Mouse (Mus musculus): ENCODE measurements around the gene AI467606. TPM values are rescaled to one million over a fixed set of nuclear protein-coding genes. Genes with fewer than 3 reads are reported as not detected.

Gene AI467606
- 2.1 TPM for polyA plus RNA-seq (2014; fragmentation: Illumina TruSeq; extraction: RNeasy Lipid Tissue Mini Kit (QIAGEN cat#74804); ENCODE audit: low read depth, low replicate concordance)

GRCm38 (mm10) chr7:127091114-127091896 is at the start of gene AI467606:
AI467606 (plus strand) TSS chr7:127091359.

GRCm38 (mm10) chr7:127041851-127042672 is 49.1 kb upstream of the AI467606 start, which contains the start of gene Kif22:
Kif22 (minus strand) TSS chr7:127042471.

GRCm38 (mm10) chr7:127087278-127088010 is 3.7 kb upstream of the AI467606 start, which contains the start of gene Zg16:
Zg16 (minus strand) TSS chr7:127087328.

GRCm38 (mm10) chr7:127121911-127122270 is 30.7 kb downstream of the AI467606 start, which contains the start of gene Qprt:
Qprt (minus strand) TSS chr7:127122226.

GRCm38 (mm10) chr7:127137262-127138017 is 46.3 kb downstream of the AI467606 start, which contains the start of gene Spn:
Spn (minus strand) TSS chr7:127137823.

Other genes with a start within 250 kb of the AI467606 start
- not detected for gene Doc2a, start 243.9 kb upstream of the AI467606 start, polyA plus RNA-seq (2014; fragmentation: Illumina TruSeq; extraction: RNeasy Lipid Tissue Mini Kit (QIAGEN cat#74804); ENCODE audit: low read depth, low replicate concordance)
- gene Hirip3, start 229.4 kb upstream of the AI467606 start, polyA plus RNA-seq (2014; fragmentation: Illumina TruSeq; extraction: RNeasy Lipid Tissue Mini Kit (QIAGEN cat#74804); ENCODE audit: low read depth, low replicate concordance), result 22.7 TPM
- gene Ino80e, start 229.0 kb upstream of the AI467606 start, polyA plus RNA-seq (2014; fragmentation: Illumina TruSeq; extraction: RNeasy Lipid Tissue Mini Kit (QIAGEN cat#74804); ENCODE audit: low read depth, low replicate concordance), result 18.7 TPM
- 41.9 TPM for gene Taok2, start 206.7 kb upstream of the AI467606 start, polyA plus RNA-seq (2014; fragmentation: Illumina TruSeq; extraction: RNeasy Lipid Tissue Mini Kit (QIAGEN cat#74804); ENCODE audit: low read depth, low replicate concordance)
- gene Tmem219, start 168.4 kb upstream of the AI467606 start, polyA plus RNA-seq (2014; fragmentation: Illumina TruSeq; extraction: RNeasy Lipid Tissue Mini Kit (QIAGEN cat#74804); ENCODE audit: low read depth, low replicate concordance), result 19.1 TPM
- gene Kctd13, start 162.5 kb upstream of the AI467606 start, polyA plus RNA-seq (2014; fragmentation: Illumina TruSeq; extraction: RNeasy Lipid Tissue Mini Kit (QIAGEN cat#74804); ENCODE audit: low read depth, low replicate concordance), result 7.8 TPM
- gene Asphd1, start 141.8 kb upstream of the AI467606 start, polyA plus RNA-seq (2014; fragmentation: Illumina TruSeq; extraction: RNeasy Lipid Tissue Mini Kit (QIAGEN cat#74804); ENCODE audit: low read depth, low replicate concordance), result not detected
- 1.6 TPM for gene Sez6l2, start 140.8 kb upstream of the AI467606 start, polyA plus RNA-seq (2014; fragmentation: Illumina TruSeq; extraction: RNeasy Lipid Tissue Mini Kit (QIAGEN cat#74804); ENCODE audit: low read depth, low replicate concordance)
- 48.9 TPM for gene Cdipt, start 115.4 kb upstream of the AI467606 start, polyA plus RNA-seq (2014; fragmentation: Illumina TruSeq; extraction: RNeasy Lipid Tissue Mini Kit (QIAGEN cat#74804); ENCODE audit: low read depth, low replicate concordance)
- 0.63 TPM for gene Cdiptos, start 115.3 kb upstream of the AI467606 start, polyA plus RNA-seq (2014; fragmentation: Illumina TruSeq; extraction: RNeasy Lipid Tissue Mini Kit (QIAGEN cat#74804); ENCODE audit: low read depth, low replicate concordance)
- gene Mvp, start 76.7 kb upstream of the AI467606 start, polyA plus RNA-seq (2014; fragmentation: Illumina TruSeq; extraction: RNeasy Lipid Tissue Mini Kit (QIAGEN cat#74804); ENCODE audit: low read depth, low replicate concordance), result 38.1 TPM
- 0.86 TPM for gene Pagr1b, start 74.9 kb upstream of the AI467606 start, polyA plus RNA-seq (2014; fragmentation: Illumina TruSeq; extraction: RNeasy Lipid Tissue Mini Kit (QIAGEN cat#74804); ENCODE audit: low read depth, low replicate concordance)
- gene Pagr1a, start 74.0 kb upstream of the AI467606 start, polyA plus RNA-seq (2014; fragmentation: Illumina TruSeq; extraction: RNeasy Lipid Tissue Mini Kit (QIAGEN cat#74804); ENCODE audit: low read depth, low replicate concordance), result not detected
- 35.1 TPM for gene Gm42742, start 70.3 kb upstream of the AI467606 start, polyA plus RNA-seq (2014; fragmentation: Illumina TruSeq; extraction: RNeasy Lipid Tissue Mini Kit (QIAGEN cat#74804); ENCODE audit: low read depth, low replicate concordance)
- 2.0 TPM for gene Prrt2, start 70.1 kb upstream of the AI467606 start, polyA plus RNA-seq (2014; fragmentation: Illumina TruSeq; extraction: RNeasy Lipid Tissue Mini Kit (QIAGEN cat#74804); ENCODE audit: low read depth, low replicate concordance)
- 59.5 TPM for gene Maz, start 64.3 kb upstream of the AI467606 start, polyA plus RNA-seq (2014; fragmentation: Illumina TruSeq; extraction: RNeasy Lipid Tissue Mini Kit (QIAGEN cat#74804); ENCODE audit: low read depth, low replicate concordance)
- 0.24 TPM for gene Kif22, start 48.9 kb upstream of the AI467606 start, polyA plus RNA-seq (2014; fragmentation: Illumina TruSeq; extraction: RNeasy Lipid Tissue Mini Kit (QIAGEN cat#74804); ENCODE audit: low read depth, low replicate concordance)
- gene Zg16, start 4.0 kb upstream of the AI467606 start, polyA plus RNA-seq (2014; fragmentation: Illumina TruSeq; extraction: RNeasy Lipid Tissue Mini Kit (QIAGEN cat#74804); ENCODE audit: low read depth, low replicate concordance), result not detected
- gene Qprt, start 30.9 kb downstream of the AI467606 start, polyA plus RNA-seq (2014; fragmentation: Illumina TruSeq; extraction: RNeasy Lipid Tissue Mini Kit (QIAGEN cat#74804); ENCODE audit: low read depth, low replicate concordance), result not detected
- gene Spn, start 46.5 kb downstream of the AI467606 start, polyA plus RNA-seq (2014; fragmentation: Illumina TruSeq; extraction: RNeasy Lipid Tissue Mini Kit (QIAGEN cat#74804); ENCODE audit: low read depth, low replicate concordance), result 0.37 TPM
- 39.2 TPM for gene Cd2bp2, start 104.7 kb downstream of the AI467606 start, polyA plus RNA-seq (2014; fragmentation: Illumina TruSeq; extraction: RNeasy Lipid Tissue Mini Kit (QIAGEN cat#74804); ENCODE audit: low read depth, low replicate concordance)
- gene Tbc1d10b, start 117.1 kb downstream of the AI467606 start, polyA plus RNA-seq (2014; fragmentation: Illumina TruSeq; extraction: RNeasy Lipid Tissue Mini Kit (QIAGEN cat#74804); ENCODE audit: low read depth, low replicate concordance), result 17.1 TPM
- 1.8 TPM for gene Mylpf, start 117.5 kb downstream of the AI467606 start, polyA plus RNA-seq (2014; fragmentation: Illumina TruSeq; extraction: RNeasy Lipid Tissue Mini Kit (QIAGEN cat#74804); ENCODE audit: low read depth, low replicate concordance)
- 7.7 TPM for gene Zfp553, start 141.7 kb downstream of the AI467606 start, polyA plus RNA-seq (2014; fragmentation: Illumina TruSeq; extraction: RNeasy Lipid Tissue Mini Kit (QIAGEN cat#74804); ENCODE audit: low read depth, low replicate concordance)
- gene Sept1, start 141.8 kb downstream of the AI467606 start, polyA plus RNA-seq (2014; fragmentation: Illumina TruSeq; extraction: RNeasy Lipid Tissue Mini Kit (QIAGEN cat#74804); ENCODE audit: low read depth, low replicate concordance), result 6.4 TPM
- 10.7 TPM for gene Zfp771, start 152.9 kb downstream of the AI467606 start, polyA plus RNA-seq (2014; fragmentation: Illumina TruSeq; extraction: RNeasy Lipid Tissue Mini Kit (QIAGEN cat#74804); ENCODE audit: low read depth, low replicate concordance)
- gene Dctpp1, start 169.3 kb downstream of the AI467606 start, polyA plus RNA-seq (2014; fragmentation: Illumina TruSeq; extraction: RNeasy Lipid Tissue Mini Kit (QIAGEN cat#74804); ENCODE audit: low read depth, low replicate concordance), result 36.3 TPM
- 26.0 TPM for gene Sephs2, start 182.7 kb downstream of the AI467606 start, polyA plus RNA-seq (2014; fragmentation: Illumina TruSeq; extraction: RNeasy Lipid Tissue Mini Kit (QIAGEN cat#74804); ENCODE audit: low read depth, low replicate concordance)
- gene Itgal, start 204.9 kb downstream of the AI467606 start, polyA plus RNA-seq (2014; fragmentation: Illumina TruSeq; extraction: RNeasy Lipid Tissue Mini Kit (QIAGEN cat#74804); ENCODE audit: low read depth, low replicate concordance), result 0.81 TPM

All from heart, adult 10 weeks (tissue).